Mouse (Mus musculus) adrenal gland, postnatal 14 days (tissue): Measurements from ENCODE around the gene Oas2. TPM values are rescaled to one million over a fixed set of nuclear protein-coding genes. Genes with fewer than 3 reads are reported as not detected.
"Not testable (repeated sequence)": the region's sequence is repeated elsewhere in the genome, so short reads cannot be mapped to it uniquely, and the experiment has no call there.

Source experiments
- DNase-seq: peaks from one replicate; pipeline ENCODE4 v3.0.0; 2021; ENCODE audit warnings: mixed read lengths
- long read RNA-seq, 2 experiments: library from polyadenylated mRNA; stranded (forward); transcript quantifications; one replicate each; pipeline ENCODE4 v2.0.0; 2021
- total RNA-seq: library from RNA; stranded (reverse); gene quantifications from 2 replicates; pipeline ENCODE4 v1.2.3, GENCODE M21; 2021

Gene Oas2
- total RNA-seq = 0.08 and 0.30 TPM in 2 replicates
- long read RNA-seq, experiment 1, partial matches to known transcripts = 0 of 1 reads
- long read RNA-seq, experiment 1, other reads (novel, unspliced or antisense) = 1 of 1 reads
- long read RNA-seq, experiment 2 = 0 reads

DNA sequence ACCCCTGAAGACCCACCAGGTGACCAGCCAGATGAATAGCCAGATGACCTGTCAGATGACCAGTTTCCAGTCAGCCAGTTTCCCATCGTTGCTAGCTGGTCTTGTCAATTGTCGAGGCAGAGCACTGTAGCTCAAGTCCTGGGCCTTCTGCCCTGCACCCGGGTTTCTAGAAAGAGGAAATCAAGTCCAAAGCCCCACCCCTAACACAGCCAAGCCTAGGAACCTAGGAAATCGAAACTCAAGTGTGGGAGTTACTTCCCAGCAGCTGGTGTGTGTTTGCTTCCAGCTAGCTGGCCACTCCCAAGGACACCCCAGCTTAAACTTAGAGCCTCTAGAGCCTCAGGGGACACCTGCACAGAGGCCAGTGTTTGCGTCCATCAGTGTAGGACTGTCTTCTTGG is at the start of gene Oas2:
Gene Oas2 (minus strand): TSS at position 166 of the 400 bp plus-strand sequence.
- no peak for DNase-seq

DNA sequence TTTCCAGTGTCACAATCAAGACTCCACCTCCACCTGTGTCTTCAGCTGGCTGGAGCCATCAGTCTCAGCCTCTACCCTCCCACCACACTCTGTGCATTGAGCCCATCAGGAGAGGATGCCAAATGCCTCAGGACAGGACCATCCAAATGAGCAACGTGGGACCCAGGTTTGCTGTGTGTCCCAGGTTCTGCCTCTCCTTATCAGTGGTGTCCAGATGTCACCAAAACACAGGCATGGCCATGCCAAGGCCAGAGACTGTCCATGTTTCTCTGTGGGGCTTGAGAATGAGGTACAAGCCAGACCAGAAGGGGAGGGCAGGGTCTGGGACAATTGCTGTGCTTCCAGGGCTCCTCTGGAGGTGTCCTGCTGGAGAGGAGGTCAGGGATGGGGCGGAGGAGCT is 49.3 kb upstream of the Oas2 start:
- not testable (repeated sequence) for DNase-seq

DNA sequence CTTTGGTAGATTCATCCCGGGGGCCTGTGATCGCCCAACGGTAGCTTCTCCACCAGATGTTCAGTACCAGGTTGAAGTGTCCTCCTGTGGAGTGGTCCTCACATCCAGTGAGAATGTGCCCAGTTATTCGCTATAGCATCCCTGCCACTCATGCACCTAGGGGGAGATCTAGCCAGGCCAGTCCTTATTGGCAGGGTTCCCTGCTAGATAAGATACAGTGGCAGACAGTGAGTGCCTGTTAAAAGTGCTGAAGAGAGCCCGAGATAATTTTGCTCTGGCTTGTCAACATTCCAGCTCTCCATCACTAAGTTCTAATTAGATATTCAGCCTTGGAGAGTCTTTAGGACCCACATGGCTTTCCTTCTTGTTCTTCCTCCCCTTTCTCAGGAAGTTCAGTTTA is 48.5 kb upstream of the Oas2 start:
- not testable (repeated sequence) for DNase-seq

DNA sequence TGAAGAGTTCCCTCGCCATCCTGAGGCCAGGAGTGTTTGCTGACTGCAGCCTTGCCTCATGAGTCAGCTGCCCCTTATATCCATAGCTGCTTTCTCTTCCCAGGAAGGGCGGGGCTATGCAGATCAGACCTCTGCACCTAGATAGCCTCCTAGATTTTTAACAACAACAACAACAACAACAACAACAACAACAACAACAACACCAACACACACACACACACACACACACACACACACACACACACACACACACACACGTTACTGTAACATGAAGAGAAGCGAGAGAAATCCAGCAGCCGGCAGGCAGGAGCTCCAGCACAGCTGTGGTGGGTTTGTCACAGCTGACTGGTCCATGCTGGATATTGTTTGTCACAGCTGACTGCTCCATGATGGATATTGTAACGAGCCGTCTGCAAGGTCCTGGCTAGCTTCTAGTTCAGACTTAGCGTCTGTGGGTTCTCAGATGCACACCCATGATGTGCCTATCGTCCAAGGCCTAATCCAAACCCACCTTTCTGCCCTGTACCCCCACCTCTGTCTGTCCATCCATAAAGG is 45.9 kb upstream of the Oas2 start, which contains the start of gene Oas1e:
Gene Oas1e (minus strand): TSS at position 51 of the 555 bp plus-strand sequence.
- DNase-seq = not testable (repeated sequence)

DNA sequence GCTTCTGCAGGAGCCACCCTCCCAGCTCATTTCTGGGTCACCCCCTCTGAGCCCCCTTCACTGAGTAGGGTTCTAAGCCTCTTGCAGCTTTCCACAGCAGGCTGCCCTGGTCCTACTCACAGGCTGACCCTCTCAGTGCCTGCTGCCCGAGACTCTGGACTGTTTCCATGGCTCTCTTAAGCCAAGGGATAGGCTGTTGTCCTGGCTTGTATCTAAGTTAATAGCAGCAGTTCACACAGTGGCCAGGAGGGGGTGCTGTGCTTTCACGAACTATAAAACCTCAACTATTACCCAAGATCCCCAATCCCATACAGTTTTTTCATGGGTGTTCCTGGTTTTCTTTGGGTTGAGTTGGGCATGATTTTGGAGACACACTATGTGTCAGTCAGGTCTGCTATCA is 43.4 kb upstream of the Oas2 start:
- peak; percentile 70 for DNase-seq

DNA sequence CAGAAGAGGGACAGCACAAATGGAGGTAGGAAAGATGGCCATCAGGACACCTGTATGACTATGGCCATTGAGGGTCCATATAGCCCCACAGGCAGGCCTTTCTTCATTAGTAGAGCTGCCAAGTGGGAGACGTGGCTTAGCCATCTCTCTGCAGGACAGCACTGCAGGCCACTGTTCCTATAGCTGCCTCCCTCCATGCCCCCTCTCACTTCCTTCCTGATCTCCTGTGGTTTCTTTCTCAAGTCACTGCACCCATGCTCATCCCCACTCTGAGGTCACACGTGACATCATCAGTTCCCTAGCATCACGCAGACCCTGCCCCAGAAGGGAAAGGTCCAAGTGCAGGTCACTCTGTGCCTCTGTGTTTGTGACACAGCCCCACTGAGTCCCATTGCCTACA is 37.4 kb upstream of the Oas2 start:
- DNase-seq = no peak

DNA sequence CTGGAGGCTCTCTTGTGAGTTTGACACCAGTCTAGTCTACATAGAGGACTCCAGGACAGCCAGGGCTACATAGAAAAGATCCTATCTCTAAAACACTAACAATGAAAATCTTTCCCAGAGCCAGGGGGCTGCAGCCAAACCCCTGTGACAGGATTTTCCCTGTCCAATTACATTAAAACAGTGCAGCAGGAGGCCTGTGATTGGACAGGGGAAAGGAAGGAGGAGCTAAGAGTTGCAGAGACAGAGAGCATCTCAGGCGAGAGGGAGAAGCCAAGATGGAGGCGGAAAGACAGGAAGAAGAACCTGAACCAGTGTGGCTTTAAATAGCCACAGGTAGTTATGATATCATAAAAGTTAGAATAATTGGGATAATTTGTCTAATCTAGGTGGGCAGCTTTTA is 32.8 kb upstream of the Oas2 start:
- no peak for DNase-seq

DNA sequence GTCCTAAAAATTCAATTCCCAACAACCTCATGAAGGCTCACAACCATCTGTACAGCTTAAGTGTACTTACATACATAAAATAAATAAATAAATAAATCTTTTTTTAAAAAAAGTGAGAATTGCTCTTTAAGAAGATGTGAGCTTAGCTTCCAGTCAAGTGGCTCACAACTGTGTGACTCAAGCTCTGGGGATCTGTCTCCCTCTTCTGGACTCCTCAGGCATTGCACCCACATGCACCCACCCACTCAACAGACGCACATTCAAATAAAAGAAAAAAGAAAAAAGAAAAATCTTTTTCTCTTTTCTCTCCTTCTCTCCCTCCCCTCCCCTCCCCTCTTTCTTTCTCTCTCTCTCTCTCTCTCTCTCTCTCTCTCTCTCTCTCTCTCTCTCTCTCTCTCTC is 32.0 kb upstream of the Oas2 start:
- no peak for DNase-seq

DNA sequence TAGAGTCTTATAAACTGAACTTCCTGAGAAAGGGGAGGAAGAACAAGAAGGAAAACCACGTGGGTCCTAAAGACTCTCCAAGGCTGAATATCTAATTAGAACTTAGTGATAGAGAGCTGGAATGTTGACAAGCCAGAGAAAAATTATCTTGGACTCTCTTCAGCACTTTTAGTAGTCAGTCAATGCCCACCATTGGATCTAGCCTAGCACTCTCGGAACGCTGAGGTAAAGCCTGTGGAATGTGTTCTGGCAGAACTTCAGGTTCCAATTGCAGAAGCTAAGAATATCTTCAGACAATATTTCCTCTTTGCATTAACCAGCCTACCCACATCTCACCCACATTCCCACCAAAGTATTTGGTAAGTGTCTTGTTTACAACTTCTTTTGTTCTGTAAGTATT is 30.3 kb upstream of the Oas2 start:
- no peak for DNase-seq

DNA sequence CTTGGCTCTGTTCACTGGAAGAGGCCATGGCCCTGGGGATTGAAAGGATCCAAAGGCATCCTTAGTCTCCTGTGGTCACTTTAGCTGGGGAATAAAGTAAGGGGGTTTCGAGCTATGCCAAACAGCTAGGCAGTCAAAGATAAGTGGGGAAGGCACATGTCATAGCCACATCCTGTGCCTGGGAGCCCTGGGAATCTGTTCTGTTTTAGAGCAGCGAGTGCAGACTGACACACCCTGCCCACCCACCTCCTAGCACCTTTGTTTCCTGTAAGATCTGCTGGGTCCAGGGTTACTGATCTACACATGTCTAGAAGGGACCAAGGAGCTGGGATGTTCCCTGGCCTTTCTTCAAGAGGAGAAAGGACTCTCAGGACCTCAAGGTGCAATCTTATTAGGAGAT is 29.3 kb upstream of the Oas2 start:
- DNase-seq = no peak

DNA sequence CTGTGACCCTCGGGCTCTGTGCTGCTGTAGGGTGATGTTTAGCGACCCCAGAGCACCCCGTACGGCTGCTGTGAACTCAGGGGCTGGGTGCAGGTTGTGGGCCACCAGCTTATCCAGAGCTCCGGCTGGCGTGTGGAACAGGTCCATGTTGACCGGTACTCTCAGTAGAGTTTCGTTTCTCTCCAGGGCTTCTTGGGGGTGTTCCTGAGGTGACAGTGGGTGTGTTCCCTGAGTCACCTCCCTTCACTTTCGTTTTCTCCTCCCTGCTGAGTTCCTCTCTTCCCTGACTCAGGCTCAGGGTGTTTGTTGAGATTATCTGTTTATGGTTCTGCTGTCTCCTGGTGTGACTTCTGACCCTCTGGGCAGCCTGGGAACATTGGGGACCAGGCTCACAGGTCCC is 27.8 kb upstream of the Oas2 start, which contains the start of gene Oas3:
Gene Oas3 (minus strand): TSS at position 184 of the 400 bp plus-strand sequence.
- no peak for DNase-seq

DNA sequence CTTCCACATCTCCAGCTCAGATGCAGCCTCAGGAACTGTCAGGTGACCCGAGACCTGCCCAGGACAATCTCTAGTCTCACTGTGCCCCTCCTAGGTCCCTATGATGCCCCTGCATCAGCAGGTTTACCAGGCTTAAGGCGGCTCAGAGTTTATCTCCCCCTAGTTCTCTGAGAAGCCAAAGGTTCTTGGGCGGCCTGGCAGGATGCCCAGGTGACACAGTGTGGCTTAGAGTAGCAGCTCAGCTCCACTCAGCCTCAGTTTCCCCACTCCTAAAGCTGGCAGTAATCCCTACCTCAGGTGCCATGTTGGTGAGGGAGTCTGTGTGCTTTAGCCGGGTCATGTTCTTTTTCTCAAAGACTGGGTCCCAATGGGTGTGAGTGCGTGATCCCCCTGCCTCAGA is 27.1 kb upstream of the Oas2 start:
- no peak for DNase-seq

DNA sequence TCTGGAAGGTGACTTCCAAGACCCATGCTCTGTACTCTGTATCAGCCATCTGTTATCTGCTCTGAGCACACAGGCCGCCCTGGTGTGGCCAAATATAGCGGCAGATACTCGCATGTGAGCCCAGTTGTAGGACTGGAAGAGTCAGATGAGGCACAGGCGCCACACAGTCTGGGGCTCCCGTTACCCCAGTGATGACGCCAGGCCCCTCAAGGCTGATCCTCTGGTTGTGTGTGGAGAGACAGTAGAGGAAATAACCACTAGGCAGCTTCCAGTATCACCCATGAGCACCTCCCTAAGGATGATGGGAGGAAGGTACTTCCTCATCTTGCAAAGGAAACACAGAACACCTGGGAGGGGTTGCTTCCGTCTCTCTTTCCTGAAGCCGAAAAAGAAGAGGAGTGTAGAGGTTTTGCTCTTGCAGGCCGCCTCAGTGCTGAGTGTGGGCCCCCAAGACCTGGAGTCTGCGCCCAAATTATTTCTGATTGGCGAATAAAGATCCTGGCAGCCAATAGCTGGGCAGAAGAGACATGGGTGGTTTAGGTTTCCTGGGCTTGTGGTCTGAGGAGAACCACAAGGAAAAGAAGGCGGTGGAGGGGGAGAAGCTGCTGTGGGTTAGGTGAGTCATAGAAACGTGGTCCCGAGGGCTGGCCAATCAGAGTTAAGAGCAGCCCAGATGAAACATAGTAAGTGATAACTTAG is 25.8 kb upstream of the Oas2 start:
- DNase-seq = no peak

DNA sequence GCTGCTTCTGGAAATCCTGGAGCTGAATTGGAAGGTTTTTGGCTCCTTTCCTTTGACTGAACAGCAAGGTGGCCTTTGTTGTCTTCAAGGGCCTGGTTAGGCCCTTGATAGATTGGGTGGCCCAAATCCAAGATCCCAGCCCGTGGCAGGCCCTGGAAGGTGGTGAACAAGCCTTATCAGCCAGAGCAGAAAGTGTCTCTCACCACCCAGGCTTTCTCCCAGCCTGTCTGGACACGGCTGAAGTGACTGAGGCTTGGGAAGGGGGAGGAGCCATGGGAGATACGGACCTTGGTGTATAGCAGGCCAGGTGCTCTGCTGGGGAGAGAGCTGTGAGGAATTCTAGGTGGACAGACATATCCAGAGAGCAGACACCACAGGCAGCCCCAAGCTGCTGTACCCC is 19.7 kb upstream of the Oas2 start:
- DNase-seq = no peak

DNA sequence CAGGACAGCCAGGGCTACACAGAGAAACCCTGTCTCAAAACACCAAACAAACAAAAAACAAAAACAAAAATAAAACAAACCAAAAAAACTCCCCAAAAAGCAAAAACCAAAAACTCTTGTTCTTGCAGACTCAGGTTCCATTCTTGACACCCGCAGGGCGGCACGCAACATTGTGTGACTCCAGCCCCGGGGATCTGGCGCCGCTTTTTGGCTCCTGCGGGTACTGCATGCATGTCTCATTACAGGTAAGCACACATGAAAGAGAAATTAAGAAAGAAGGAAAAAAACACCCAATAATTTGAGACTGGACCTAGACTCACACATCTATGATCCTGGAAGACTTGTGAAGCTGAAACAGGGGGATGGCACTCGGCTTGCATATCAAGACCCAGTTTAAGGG is 15.4 kb upstream of the Oas2 start:
- DNase-seq = no peak

DNA sequence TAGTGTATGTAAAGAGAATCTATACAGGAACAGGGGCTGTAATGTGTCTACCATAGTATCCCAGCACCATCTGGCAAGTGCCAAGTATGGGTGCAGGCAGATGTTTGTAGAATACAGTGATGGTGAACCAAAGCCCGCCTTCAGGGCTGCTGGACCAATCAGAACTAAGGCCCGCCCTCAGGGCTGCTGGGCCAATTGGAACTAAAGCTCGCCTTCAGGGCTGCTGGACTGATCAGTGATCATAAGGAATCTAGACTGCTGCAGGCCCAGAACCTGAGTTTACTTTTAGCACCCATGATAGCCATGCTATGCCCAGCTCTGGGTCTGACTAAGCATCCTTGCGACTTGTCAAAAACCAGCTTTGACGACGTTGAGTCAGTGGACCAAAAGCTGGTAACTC is 12.2 kb upstream of the Oas2 start:
- peak; percentile 27 for DNase-seq

DNA sequence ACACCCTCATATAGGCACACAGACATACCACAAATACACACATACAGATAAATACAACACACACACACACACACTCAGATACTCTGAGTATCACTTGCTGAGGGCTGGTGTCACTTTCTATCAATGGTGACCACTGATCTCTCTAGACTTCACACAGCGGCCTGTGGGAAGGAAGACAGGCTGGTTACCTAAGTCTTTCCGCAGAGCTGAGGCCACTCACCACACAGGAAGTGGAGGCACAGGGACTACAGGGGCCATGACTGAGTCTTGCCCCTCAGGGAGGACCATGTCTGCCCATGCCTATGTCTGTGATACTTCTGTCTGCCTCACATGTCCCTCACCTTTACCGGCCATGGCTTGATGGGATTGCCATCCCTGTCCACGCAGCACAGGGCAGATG is 4.6 kb upstream of the Oas2 start:
- DNase-seq = no peak

DNA sequence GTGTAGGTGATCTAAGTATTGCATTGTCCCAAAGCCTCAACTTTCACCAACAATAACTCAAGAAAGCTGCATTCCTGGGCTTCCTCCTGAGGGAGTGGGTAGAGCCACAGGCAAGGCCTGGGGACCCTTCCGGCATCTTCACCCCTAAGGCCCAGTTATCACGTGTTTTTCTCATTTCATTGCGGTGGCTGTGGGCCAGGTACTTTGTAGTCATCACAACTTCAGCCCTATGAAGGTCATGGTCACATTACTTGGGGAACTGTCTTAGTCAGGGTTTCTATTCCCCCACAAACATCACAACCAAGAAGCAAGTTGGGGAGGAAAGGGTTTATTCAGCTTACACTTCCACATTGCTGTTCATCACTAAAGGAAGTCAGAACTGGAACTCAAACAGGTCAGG is 3.1 kb upstream of the Oas2 start:
- DNase-seq = peak; percentile 15

DNA sequence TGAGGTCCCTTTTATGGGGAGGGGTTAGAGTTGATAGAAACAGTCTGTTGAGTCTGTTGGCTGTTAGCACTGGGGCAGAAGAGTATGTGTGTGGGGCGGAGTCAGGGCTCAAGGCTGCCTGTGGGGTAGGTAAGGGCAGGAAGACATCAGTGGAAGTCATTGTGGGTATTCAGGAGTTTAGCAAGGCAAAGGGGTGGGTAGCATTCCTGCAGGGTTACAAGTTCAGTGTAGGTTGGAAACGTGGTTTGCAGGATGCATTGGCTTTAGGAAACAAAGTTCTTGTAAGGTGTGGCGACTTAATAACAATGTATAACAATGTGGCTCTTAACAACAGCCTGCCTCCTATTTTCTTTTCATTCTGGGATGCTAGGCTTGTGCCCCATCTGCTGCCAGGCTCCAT is 1.6 kb upstream of the Oas2 start:
- DNase-seq = no peak

DNA sequence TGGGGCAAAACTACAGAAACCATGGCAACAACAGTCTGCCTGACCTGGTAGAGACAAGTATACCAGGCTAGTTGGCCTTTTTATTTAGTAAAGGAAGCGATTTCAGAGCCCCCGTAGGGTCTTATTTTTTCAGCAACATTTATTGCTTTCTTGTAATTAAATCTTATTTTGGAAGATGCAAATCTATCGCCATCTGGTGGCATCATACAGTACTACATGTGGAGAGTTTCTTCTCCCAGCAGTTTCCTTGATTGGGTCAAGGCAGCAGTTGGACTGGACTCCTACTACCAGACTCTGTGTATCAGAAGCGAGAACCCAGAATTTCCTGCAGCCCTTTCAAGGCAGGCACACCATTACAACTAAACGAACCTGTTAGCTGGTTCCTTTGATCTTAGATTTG is 3.2 kb downstream of the Oas2 start:
- DNase-seq = peak; percentile 63

DNA sequence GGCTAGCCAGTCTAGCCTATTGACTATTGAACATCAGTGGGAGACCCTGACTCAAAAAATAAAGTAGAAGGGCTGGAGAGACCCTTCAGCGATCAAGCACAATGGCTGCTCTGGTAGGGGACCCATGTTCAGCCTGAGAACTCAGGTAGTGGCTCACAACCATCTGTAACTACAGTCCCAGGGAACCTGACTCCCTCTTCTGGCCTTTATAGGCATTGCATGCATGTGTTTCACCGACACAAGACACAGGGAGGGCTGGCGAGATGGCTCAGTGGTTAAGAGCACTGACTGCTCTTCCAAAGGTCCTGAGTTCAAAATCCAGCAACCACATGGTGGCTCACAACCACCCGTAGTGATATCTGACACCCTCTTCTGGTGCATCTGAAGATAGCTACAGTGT is 7.5 kb downstream of the Oas2 start:
- DNase-seq = peak; percentile 67

DNA sequence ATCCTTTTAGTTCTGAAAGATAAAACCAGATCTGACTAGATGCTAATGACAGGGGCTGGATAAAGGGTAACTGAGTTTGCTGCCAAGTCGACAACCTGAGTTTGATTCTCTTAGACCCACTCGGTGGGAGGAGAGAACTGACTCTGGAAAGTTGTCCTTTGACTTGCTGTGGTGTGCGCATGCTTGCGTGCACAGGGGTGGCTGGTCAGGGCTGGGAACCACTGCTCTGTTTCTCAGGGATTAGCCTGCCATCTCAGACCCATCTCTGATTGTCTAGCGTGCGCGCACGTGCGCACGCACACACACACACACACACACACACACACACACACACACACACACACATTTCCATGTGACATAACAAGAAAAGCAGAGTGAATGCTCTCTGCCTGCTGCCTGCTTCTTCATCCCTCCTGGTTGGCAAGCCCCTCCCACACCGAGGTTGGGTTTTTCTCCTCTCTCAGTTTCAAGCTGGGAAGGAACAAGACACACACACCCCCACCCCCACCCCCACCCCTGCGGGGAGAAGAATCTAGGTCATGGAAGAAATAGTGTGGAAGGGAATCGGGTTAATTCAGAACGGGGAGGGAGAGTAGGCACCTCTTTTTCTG is 15.2 kb downstream of the Oas2 start:
- no peak for DNase-seq

DNA sequence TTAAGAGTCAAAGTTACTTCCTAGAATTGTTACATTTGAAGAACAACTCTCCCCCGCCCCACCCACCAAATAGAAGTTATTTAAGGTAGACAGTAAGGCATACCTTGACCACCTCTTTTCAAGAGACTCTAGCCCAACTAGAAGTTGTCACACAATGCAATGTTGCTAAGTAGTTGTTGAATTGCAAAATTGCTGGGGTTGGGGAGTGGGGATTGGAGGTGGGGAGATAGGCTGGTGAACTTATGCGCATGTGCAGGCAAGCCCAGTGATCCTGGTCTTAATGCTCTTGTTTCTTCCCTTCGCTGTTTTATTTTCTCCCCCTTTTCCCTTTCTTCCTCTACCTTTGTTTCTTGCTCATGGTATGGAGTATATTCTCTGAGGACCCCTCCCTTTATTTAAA is 16.0 kb downstream of the Oas2 start:
- DNase-seq = no peak

DNA sequence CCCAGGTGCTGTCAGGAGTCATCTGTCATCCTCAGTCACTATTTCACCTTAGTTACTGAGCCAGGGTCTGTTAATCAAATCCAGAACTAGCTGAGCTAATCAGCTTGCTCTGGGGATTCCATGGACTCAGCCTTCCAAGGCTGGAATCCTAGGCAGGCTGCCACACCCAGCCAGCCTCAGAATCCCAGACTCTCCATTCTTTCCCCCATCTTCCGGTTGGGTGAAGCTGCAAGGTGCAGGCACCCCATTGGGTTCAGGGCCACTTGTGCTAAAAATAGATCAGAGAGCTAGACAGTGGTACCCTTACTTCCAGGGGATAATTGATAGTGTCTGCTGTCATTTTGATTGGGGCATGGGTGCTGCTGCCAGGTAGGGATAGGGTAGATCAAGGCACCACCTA is 16.9 kb downstream of the Oas2 start:
- no peak for DNase-seq
